Mouse (Mus musculus) liver, adult 2 months (tissue): ENCODE data around the gene Rapgefl1. TPM values are rescaled to one million over a fixed set of nuclear protein-coding genes. Genes with fewer than 3 reads are reported as not detected.

ENCODE experiments used
- DNase-seq: peaks from one replicate; pipeline ENCODE4 v3.0.0-alpha.2; 2011; ENCODE audit warnings: low read depth, low spot score; ENCODE audit errors: extremely low read depth
- H3K27ac ChIP-seq: fragments of 200-500 bp; replicated peaks from 2 replicates; pipeline ENCODE4 v1.5.1; 2012; ENCODE audit warnings: low read depth, mild to moderate bottlenecking, control low read depth, inconsistent platforms, low read length; ENCODE audit not compliant: insufficient read depth
- H3K27me3 ChIP-seq: fragments of 200-500 bp; 2 replicates; pipeline ENCODE4 v1.6.1; 2012; ENCODE audit warnings: mild to moderate bottlenecking, moderate library complexity, low read length, inconsistent platforms; ENCODE audit not compliant: control insufficient read depth, insufficient read depth
- H3K36me3 ChIP-seq: fragments of 200-500 bp; 2 replicates; pipeline ENCODE4 v1.6.1; 2012; ENCODE audit warnings: low read length, inconsistent platforms; ENCODE audit not compliant: control insufficient read depth, insufficient read depth
- H3K4me1 ChIP-seq: fragments of 200-500 bp; 2 replicates; pipeline ENCODE4 v1.6.1; 2011; ENCODE audit warnings: low read length; ENCODE audit not compliant: control insufficient read depth, insufficient read depth
- H3K4me3 ChIP-seq: fragments of 200-500 bp; 2 replicates; pipeline ENCODE4 v1.5.1; 2011; ENCODE audit warnings: low read depth, mild to moderate bottlenecking, control low read depth, low read length, moderate library complexity; ENCODE audit not compliant: insufficient read depth
- H3K79me2 ChIP-seq: fragments of 200-500 bp; 2 replicates; pipeline ENCODE4 v1.6.1; 2012; ENCODE audit warnings: inconsistent platforms, mild to moderate bottlenecking, low read length, moderate library complexity; ENCODE audit not compliant: control insufficient read depth, insufficient read depth
- H3K9ac ChIP-seq: fragments of 200-500 bp; 2 replicates; pipeline ENCODE4 v1.6.1; 2012; ENCODE audit warnings: low read depth, mild to moderate bottlenecking, control low read depth, inconsistent platforms, low read length
- CTCF ChIP-seq: fragments of 200-500 bp; IDR thresholded peaks from 2 replicates; pipeline ENCODE4 v1.5.1; 2011; ENCODE audit warnings: low read depth, low read length, control low read depth
- POLR2A ChIP-seq: fragments of 200-500 bp; IDR thresholded peaks from 2 replicates; pipeline ENCODE4 v1.6.1; 2011; ENCODE audit warnings: low read length, control low read depth; ENCODE audit not compliant: insufficient read depth; ENCODE audit errors: extremely low read depth
- WGBS: fragments of 180-500 bp; shearing (Covaris S2); methylation state at CpG from one replicate; pipeline ENCODE4 v1.1.7; 2018; 5-methylcytosine and 5-hydroxymethylcytosine counted together
- polyA plus RNA-seq: library from polyadenylated mRNA; depleted of rRNA; stranded (reverse); fragments of >200 nt; gene quantifications from 2 replicates; pipeline ENCODE4 v1.2.3, GENCODE M21; 2012
- total RNA-seq: library from RNA; depleted of rRNA; stranded (reverse); fragments of >200 nt; gene quantifications from 2 replicates; pipeline ENCODE4 v1.2.3, GENCODE M21; 2014

Rapgefl1 gene
- total and polyA plus RNA-seq, 2 experiments = 0.18 to 1.9 TPM

DNA sequence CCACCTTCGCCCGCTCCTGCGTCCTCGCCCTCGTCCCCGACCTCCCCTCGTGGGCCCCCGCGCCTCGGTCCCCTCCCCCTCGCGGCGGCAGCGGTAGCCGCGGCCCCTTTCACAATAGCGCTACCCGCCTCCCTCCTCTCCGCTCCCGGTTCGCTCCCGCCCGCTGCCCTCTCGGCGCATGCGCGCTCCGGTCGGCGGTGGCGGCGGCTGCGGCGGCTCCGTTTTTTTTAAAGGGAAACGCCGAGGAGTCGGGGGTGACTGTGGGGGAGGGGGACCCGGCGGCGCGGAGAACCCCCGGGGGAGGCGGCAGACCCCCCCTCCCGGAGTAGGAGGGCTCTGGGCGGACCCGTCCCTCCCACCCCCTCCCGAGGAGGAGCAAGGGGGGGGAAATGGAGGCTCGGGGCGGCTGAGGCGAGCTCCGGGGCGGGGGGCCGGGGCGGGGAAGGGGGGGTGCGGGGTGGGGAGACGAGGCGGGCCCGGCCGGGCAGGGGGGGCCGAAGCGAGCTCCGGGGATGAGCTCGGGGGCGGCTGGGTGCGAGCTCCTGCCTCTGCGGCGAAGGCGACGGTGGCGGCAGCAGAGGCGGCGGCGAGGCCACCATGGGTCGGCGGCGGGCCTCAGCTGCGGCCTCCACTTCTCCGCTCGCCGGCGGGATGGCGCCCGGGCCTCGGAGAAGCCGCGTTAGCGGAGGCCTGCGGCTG lies 41.4 kb upstream of the Rapgefl1 start, which contains the start of gene Msl1:
Msl1 (plus strand) TSS at position 502 of the 699 bp plus-strand sequence.
- peak within 1 kb of the TSS; percentile 95 for H3K27ac ChIP-seq
- H3K9ac ChIP-seq = peak within 1 kb of the TSS; percentile 95
- 1% methylated on average over 75 of the region's 89 CpGs for WGBS
- H3K4me3 ChIP-seq = peak within 1 kb of the TSS; percentile 92
- peak; percentile 59 for DNase-seq
- H3K4me1 ChIP-seq = peaks cover 17% of the 10 kb centered on the region
- peaks cover 7% of the 10 kb centered on the region for H3K36me3 ChIP-seq
- no peaks in the 10 kb centered on the region for H3K27me3 ChIP-seq
- H3K79me2 ChIP-seq = peaks cover 26% of the 10 kb centered on the region
- TF ChIP-seq CTCF = no peak
- TF ChIP-seq POLR2A = no peak; the same call in none of the 2 replicates

DNA sequence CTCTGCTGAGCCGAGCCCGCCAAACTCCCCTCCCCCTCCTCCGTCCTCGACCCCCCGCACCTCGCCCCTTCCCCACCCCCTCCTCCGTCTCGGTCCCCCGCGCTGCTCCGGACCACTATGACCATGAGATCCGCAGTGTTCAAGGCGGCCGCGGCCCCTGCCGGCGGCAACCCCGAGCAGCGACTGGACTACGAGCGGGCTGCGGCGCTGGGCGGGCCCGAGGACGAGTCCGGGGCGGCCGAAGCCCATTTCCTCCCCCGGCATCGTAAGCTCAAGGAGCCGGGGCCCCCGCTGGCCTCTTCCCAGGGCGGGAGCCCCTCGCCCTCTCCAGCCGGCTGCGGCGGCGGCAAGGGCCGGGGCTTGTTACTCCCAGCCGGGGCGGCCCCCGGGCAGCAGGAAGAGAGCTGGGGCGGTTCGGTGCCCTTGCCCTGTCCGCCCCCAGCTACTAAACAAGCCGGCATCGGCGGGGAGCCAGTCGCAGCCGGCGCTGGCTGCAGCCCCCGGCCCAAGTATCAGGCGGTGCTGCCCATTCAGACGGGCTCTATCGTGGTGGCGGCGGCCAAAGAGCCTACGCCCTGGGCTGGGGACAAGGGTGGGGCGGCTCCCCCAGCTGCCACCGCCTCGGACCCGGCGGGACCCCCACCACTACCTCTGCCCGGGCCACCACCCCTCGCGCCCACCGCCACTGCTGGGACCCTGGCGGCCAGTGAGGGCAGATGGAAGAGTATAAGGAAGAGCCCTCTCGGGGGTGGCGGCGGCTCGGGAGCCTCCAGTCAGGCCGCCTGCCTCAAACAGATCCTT lies 40.7 kb upstream of the Rapgefl1 start:
- Histone ChIP-seq H3K27ac (peak overlapping the region; percentile 95), H3K27me3 (no peaks in the 10 kb centered on the region), H3K79me2 (peaks cover 26% of the 10 kb centered on the region), H3K4me3 (peak overlapping the region; percentile 92), H3K4me1 (peaks cover 13% of the 10 kb centered on the region), H3K9ac (peak overlapping the region; percentile 95), H3K36me3 (peaks cover 11% of the 10 kb centered on the region)
- WGBS = 1% methylated on average over 65 of the region's 74 CpGs
- DNase-seq = no peak
- TF ChIP-seq POLR2A (no peak), CTCF (no peak)

DNA sequence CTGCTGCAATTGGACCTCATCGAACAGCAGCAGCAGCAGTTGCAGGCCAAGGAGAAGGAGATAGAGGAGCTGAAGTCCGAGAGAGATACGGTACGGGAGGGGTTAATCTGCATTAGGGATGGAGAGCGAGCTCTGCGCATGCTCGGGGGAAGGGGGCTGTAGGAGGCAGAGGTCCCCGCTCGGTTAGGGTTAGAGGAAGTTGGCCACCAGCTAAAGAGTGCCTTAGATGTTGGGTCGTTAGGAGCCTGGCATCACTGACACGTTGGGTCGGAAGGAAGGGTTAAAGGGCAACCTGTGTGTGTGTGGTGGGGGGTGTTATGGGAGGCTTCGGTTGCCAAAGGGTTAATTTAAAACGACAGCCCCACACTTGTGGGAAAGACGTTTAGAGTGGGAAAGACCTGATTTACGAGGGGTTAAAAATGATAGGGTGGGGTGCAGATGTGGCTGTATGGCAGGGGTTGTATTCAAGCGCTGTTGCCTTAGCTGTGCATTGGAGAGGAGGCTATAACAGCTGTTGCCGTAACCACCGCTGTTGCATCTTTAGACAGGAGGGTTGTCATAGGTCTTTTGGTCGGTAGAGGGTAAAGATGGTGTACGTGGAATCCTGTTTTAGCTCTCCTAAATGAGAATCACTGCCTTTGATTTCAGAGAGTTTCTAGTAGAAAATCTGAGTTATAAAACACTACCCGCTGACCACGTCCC lies 39.9 kb upstream of the Rapgefl1 start:
- peaks cover 26% of the 10 kb centered on the region for H3K79me2 ChIP-seq
- peak overlapping the region; percentile 95 for H3K9ac ChIP-seq
- DNase-seq = peak; percentile 42
- H3K36me3 ChIP-seq = peaks cover 16% of the 10 kb centered on the region
- H3K4me3 ChIP-seq = peak overlapping the region; percentile 92
- no peak for TF ChIP-seq POLR2A
- no peak for TF ChIP-seq CTCF
- peak overlapping the region; percentile 95 for H3K27ac ChIP-seq
- H3K27me3 ChIP-seq = no peaks in the 10 kb centered on the region
- peaks cover 13% of the 10 kb centered on the region for H3K4me1 ChIP-seq
- 3% methylated on average over 23 of the region's 23 CpGs for WGBS

DNA sequence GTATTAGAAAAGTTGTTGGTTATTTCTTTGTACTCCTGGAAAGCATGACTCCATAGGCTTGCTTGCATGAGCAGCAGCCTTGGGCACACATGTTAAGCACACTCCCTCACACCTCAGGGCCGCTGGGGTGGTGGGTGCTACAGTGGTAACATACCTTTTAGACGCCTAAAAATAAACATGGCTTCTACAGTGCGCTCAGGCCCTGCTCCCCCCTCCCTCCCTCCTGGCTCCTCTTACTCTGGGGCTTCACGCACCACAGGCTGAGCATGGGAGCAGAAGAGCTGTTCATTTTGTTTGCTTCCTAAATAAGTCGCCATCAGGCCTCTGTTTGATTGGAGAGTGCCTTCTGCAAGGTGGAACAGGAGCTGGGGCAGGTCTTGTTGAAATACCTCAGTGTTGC lies 39.3 kb upstream of the Rapgefl1 start:
- Histone ChIP-seq H3K27ac (0 out of 2 replicates have a peak overlapping the region, but pooled peaks have one; percentile 30), H3K79me2 (peaks cover 26% of the 10 kb centered on the region), H3K36me3 (peaks cover 22% of the 10 kb centered on the region), H3K9ac (peak overlapping the region; percentile 69), H3K4me1 (peaks cover 13% of the 10 kb centered on the region), H3K4me3 (peak overlapping the region; percentile 16), H3K27me3 (no peaks in the 10 kb centered on the region)
- no peak for TF ChIP-seq POLR2A
- TF ChIP-seq CTCF = no peak
- no peak for DNase-seq
- 8% methylated on average over 5 of the region's 5 CpGs for WGBS

DNA sequence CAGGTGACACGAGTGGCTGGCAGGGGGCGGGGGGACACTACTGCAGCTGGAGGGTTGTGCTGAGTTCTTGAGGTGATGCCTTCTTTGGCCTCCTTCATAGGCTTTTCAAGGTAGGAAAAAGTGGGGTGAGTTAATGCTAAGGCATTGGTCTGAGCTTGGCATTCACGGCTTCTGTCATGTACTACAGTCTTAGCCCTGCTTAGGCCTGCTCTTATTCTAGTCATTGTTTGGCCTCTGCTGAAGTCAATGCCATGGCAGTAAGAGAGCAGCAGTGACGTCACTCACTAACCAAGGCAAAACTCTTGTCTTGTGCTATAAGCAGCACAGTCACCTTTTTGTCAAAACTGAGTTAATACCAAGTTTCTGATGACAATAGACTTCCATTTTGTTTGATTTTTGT lies 38.7 kb upstream of the Rapgefl1 start:
- Histone ChIP-seq H3K4me3 (no peak overlapping the region), H3K79me2 (peaks cover 26% of the 10 kb centered on the region), H3K27ac (no peak overlapping the region), H3K27me3 (no peaks in the 10 kb centered on the region), H3K9ac (peak overlapping the region; percentile 69), H3K36me3 (peaks cover 28% of the 10 kb centered on the region), H3K4me1 (peaks cover 13% of the 10 kb centered on the region)
- no peak for DNase-seq
- TF ChIP-seq CTCF = no peak
- no peak for TF ChIP-seq POLR2A
- WGBS = 54% methylated on average over 4 of the region's 4 CpGs
